Mouse (Mus musculus): ENCODE measurements around the gene Carmil3. TPM values are rescaled to one million over a fixed set of nuclear protein-coding genes. Genes with fewer than 3 reads are reported as not detected.

Carmil3 gene
- polyA plus RNA-seq, 1 experiment from 2014 or later = 1.9 TPM

DNA sequence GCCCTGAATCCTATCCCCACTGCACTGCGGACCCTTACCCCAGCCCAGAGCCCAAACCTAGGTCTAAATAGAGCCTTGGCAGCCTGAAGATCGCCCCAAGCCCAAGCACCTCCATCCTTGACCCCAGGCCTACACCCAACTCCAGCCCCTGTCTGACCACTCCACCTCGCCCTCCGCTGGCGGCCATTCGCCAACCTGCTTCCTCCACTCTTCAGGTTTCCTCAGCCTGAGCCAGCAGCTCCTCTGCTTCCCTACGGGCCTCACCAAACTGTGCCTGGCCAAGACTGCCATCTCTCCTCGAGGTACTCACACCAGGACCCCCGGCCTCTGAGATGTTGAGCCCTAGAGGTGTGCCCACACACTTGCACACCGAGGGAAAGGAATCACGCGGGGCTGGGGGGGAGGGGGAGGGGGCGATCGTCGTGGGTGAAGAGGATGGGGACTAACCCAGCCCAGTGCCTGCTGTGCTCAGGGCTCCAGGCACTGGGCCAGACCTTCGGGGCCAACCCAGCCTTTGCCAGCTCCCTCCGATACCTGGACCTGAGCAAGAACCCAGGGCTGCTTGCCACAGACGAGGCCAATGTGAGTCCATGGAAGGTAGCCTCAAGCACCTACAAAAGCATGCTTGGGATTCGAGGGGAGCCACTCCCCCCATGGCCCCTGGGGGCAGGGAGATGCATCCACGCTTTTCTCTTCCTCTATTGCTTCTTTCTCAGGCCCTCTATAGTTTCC lies 5.2 kb downstream of the Carmil3 start:
- peak overlapping the region; percentile 44; the same call in 1 of the 2 replicates for H3K4me2 ChIP-seq
- H3K36me3 ChIP-seq = no peaks in the 10 kb centered on the region
- WGBS = 73% methylated on average over 20 of the region's 20 CpGs
- H3K27me3 ChIP-seq (replicated peaks) = peaks cover 12% of the 10 kb centered on the region
- no peak for ATAC-seq (ENCODE audit: extremely low read depth, insufficient number of reproducible peaks, low FRiP score, low TSS enrichment)
- peak overlapping the region; percentile 56; the same call in 1 of the 2 replicates for H3K27ac ChIP-seq (replicated peaks)
- no peak overlapping the region for H3K4me3 ChIP-seq
- no peaks in the 10 kb centered on the region for H3K9me3 ChIP-seq
- H3K4me1 ChIP-seq = peaks cover 29% of the 10 kb centered on the region
- no peak overlapping the region for H3K9ac ChIP-seq

DNA sequence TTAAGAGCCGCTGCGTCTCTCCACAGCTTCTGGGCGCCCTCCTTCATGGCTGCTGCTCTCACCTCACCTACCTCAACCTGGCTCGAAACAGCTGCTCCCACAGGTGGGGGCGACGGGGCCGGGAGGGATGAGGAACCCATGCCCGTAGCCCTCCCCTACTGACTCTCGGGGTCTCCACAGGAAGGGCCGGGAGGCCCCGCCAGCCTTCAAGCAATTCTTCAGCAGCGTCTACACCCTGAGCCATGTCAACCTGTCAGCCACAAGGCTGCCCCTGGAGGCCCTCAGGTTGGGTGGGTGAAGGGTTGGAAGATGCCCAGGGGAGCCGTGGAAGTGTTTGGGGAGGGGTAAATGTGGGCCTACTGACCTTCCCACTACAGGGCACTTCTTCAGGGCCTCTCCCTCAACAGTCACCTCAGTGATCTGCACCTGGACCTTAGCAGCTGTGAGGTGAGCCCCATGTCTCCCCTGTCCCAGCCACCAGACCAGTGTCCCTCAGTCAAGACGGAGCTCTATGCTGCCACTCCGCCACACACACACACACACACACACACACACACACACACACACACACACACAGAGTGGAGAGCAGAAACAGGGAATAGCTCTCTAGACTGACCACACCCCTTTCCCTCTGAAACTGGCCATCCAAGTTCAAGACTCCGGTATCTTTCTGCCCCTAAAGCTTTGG lies 6.5 kb downstream of the Carmil3 start:
- Histone ChIP-seq H3K9ac (peak overlapping the region; percentile 41; the same call in 1 of the 2 replicates), H3K4me1 (peaks cover 22% of the 10 kb centered on the region), H3K27me3 (replicated peaks) (peaks cover 12% of the 10 kb centered on the region), H3K27ac (replicated peaks) (peak overlapping the region; percentile 16), H3K36me3 (no peaks in the 10 kb centered on the region), H3K4me2 (peak overlapping the region; percentile 44), H3K4me3 (no peak overlapping the region), H3K9me3 (no peaks in the 10 kb centered on the region)
- ATAC-seq (ENCODE audit: extremely low read depth, insufficient number of reproducible peaks, low FRiP score, low TSS enrichment) = 0 out of 2 replicates have a peak, but pooled peaks have one; percentile 9
- WGBS = 57% methylated on average over 16 of the region's 16 CpGs

DNA sequence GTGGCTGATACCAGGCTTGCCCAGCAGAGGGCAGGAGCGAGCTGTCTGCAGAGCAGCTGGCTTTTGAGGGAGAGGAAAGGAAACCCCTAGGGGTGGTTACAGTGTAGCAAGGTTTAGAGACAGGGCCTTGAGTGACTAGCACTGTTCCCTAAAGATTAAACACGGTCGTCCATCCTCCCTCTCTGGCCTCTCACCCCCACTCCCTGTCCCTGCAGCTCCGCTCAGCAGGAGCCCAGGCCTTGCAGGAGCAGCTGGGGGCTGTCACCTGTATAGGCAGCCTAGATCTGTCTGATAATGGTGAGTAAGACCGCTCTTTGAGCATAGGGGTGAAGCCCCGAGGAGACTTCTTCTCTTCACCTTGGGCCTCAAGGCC lies 7.0 kb downstream of the Carmil3 start:
- H3K9me3 ChIP-seq = no peaks in the 10 kb centered on the region
- H3K27ac ChIP-seq (replicated peaks) = no peak overlapping the region
- H3K27me3 ChIP-seq (replicated peaks) = peaks cover 12% of the 10 kb centered on the region
- ATAC-seq (ENCODE audit: extremely low read depth, insufficient number of reproducible peaks, low FRiP score, low TSS enrichment) = no peak
- H3K4me3 ChIP-seq = no peak overlapping the region
- H3K36me3 ChIP-seq = no peaks in the 10 kb centered on the region
- 0 out of 2 replicates have a peak overlapping the region, but pooled peaks have one; percentile 17 for H3K9ac ChIP-seq
- WGBS = 25% methylated on average over 6 of the region's 6 CpGs
- H3K4me1 ChIP-seq = peaks cover 18% of the 10 kb centered on the region
- no peak overlapping the region for H3K4me2 ChIP-seq

DNA sequence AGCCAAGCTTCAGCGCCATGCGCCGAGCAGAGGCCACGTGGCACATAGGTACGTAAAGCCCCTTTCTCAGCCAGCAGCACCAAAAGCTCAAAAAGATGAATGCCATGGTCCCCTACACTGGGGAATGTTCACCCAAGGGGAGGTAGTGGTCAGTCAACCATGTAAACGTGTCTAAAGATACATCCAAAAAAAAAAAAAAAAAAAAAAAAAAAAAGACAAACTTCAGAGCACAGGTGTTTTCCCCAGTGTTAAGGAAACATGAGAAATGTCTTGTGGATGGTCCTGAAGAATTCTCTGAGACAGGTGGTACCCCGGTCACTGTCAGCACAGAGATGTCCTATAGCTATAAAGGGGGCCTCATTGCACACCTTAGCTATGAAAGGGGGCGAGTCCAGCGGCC lies 15.2 kb downstream of the Carmil3 start:
- Histone ChIP-seq H3K36me3 (no peaks in the 10 kb centered on the region), H3K27me3 (replicated peaks) (peaks cover 32% of the 10 kb centered on the region), H3K9me3 (no peaks in the 10 kb centered on the region), H3K4me2 (no peak overlapping the region), H3K4me3 (no peak overlapping the region), H3K27ac (replicated peaks) (no peak overlapping the region), H3K4me1 (peaks cover 6% of the 10 kb centered on the region), H3K9ac (no peak overlapping the region)
- 76% methylated on average over 9 of the region's 9 CpGs for WGBS
- no peak for ATAC-seq (ENCODE audit: extremely low read depth, insufficient number of reproducible peaks, low FRiP score, low TSS enrichment)

DNA sequence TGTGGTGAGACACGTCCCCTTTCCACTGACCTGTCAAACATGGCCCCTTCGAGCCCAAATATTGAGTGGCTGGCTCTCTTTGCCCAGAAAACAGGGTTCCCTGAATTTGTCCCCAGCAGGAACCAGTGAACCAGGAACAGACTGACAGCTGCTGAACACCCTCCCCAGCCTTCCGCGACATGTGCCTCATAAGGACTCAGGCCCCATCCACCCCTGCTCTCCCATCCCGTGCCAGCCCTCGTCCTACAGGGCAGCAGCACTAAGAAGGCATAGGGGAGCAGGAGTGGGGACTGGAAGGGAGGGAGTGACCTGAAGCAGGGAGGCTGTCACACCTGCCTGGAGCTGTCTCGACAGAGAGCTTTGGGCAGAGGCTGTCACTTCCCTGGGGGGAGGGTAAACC lies 17.4 kb downstream of the Carmil3 start:
- 37% methylated on average over 7 of the region's 7 CpGs for WGBS
- peaks cover 48% of the 10 kb centered on the region for H3K27me3 ChIP-seq (replicated peaks)
- no peak overlapping the region for H3K27ac ChIP-seq (replicated peaks)
- ATAC-seq (ENCODE audit: extremely low read depth, insufficient number of reproducible peaks, low FRiP score, low TSS enrichment) = no peak
- peaks cover 13% of the 10 kb centered on the region for H3K4me1 ChIP-seq
- H3K36me3 ChIP-seq = no peaks in the 10 kb centered on the region
- no peak overlapping the region for H3K4me3 ChIP-seq
- no peak overlapping the region for H3K9ac ChIP-seq
- no peak overlapping the region for H3K4me2 ChIP-seq
- H3K9me3 ChIP-seq = no peaks in the 10 kb centered on the region

DNA sequence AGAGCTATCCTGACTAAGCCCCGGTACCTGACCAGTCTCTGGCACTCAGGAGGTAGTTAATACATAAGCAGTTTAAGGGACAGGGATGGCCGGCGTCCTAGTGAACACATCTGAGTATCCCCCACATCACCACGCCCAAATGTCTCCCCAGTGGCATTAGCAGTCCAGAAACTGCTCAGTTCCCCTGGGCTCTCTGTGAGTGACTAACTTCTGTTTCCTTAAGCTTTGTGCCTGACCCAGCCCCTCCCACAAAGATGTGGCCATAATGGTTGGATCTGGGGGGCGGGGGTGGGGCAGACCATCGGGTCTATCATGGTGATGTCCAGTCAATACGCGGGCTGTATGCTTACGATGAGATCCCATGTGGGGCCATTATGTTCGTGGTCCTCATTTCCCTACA lies 19.1 kb downstream of the Carmil3 start:
- no peak overlapping the region for H3K4me3 ChIP-seq
- peaks cover 13% of the 10 kb centered on the region for H3K4me1 ChIP-seq
- peaks cover 61% of the 10 kb centered on the region for H3K27me3 ChIP-seq (replicated peaks)
- H3K9ac ChIP-seq = no peak overlapping the region
- H3K27ac ChIP-seq (replicated peaks) = no peak overlapping the region
- H3K4me2 ChIP-seq = no peak overlapping the region
- H3K9me3 ChIP-seq = no peaks in the 10 kb centered on the region
- ATAC-seq (ENCODE audit: extremely low read depth, insufficient number of reproducible peaks, low FRiP score, low TSS enrichment) = no peak
- 80% methylated on average over 10 of the region's 10 CpGs for WGBS
- no peaks in the 10 kb centered on the region for H3K36me3 ChIP-seq

DNA sequence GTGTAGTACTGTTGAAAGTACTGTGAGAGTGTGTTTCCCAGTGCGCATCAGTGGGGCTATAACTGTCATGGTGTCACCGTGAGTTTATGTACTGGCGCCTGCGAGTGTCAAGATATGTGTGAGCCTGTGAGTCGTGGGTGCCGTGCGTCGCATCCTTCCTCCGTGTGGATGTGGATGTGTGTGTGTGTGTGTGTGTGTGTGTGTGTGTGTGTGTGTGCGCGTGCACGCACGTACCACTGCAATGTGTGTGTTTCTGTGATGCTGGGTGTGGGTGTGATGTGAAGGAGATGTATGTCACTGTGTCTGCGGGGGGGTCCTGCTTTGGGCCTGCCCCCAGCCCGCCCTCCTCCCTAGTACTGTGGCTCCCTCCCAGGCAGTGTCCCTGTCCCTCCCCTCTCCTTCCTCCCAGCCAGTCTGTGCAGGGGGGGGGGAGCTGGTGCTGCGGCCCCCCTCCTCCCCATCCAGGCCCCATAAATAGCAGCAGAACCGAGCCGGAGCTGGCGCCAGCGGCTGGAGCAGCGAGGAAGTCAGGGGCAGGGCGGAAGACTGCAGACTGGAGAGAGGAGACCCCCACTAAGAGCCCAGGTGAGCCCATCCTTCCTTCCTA lies 19.8 kb downstream of the Carmil3 start, which contains the start of gene Cpne6:
Gene Cpne6, plus strand, starts transcription at position 321 of the 607 bp plus-strand sequence.
- Histone ChIP-seq H3K36me3 (no peaks in the 10 kb centered on the region), H3K9ac (peak within 1 kb of the TSS; percentile 17; the same call in 1 of the 2 replicates), H3K4me2 (peak within 1 kb of the TSS; percentile 42), H3K27ac (replicated peaks) (no peak within 1 kb of the TSS), H3K27me3 (replicated peaks) (peaks cover 66% of the 10 kb centered on the region), H3K4me1 (peaks cover 13% of the 10 kb centered on the region), H3K9me3 (no peaks in the 10 kb centered on the region), H3K4me3 (no peak within 1 kb of the TSS)
- WGBS = 56% methylated on average over 21 of the region's 22 CpGs
- no peak for ATAC-seq (ENCODE audit: extremely low read depth, insufficient number of reproducible peaks, low FRiP score, low TSS enrichment)

DNA sequence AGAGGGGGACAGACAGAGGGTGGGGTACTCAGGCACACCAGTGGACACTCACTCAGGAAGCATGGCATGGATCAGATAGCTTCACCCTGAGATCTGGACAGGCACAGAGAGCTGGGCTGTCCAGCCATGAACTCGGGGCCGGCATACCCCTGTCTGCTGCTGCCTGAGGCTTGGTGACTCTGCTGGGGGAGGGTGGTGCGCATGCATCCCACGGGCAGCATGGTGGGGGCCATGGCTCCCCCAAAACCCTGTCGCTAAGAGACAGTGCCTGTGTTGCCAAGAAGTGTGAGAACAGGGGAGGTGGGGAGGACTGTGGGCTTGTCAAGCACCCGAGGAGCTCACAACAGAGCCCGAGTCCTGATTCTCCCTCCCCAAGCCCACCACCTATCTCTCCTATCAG lies 20.6 kb downstream of the Carmil3 start:
- Histone ChIP-seq H3K9me3 (no peaks in the 10 kb centered on the region), H3K27ac (replicated peaks) (no peak overlapping the region), H3K4me3 (no peak overlapping the region), H3K4me1 (peaks cover 13% of the 10 kb centered on the region), H3K27me3 (replicated peaks) (peaks cover 74% of the 10 kb centered on the region), H3K4me2 (peak overlapping the region; percentile 42), H3K9ac (no peak overlapping the region), H3K36me3 (no peaks in the 10 kb centered on the region)
- peak; percentile 8; the same call in 1 of the 2 replicates for ATAC-seq (ENCODE audit: extremely low read depth, insufficient number of reproducible peaks, low FRiP score, low TSS enrichment)
- WGBS = 31% methylated on average over 7 of the region's 7 CpGs

DNA sequence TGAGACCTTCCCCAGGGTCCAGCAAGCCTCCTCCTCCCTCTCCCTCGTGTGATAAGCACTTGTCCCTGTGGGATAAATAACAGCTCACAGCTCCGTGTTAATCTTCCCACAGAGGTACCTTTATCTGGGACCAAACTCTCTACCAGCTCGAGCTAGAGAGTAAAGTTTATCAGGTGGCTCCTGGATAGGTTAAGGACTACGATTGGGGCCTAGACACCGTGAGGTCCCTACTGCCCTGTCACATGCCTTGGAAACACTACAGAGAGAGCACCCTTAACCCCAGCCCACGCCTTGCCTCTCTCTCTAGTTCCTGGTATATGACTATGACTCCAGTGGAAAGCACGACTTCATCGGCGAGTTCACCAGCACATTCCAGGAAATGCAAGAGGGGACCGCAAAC lies 23.5 kb downstream of the Carmil3 start:
- Histone ChIP-seq H3K9me3 (no peaks in the 10 kb centered on the region), H3K27me3 (replicated peaks) (peaks cover 83% of the 10 kb centered on the region), H3K4me3 (no peak overlapping the region), H3K27ac (replicated peaks) (no peak overlapping the region), H3K4me1 (peaks cover 13% of the 10 kb centered on the region), H3K36me3 (no peaks in the 10 kb centered on the region), H3K4me2 (no peak overlapping the region), H3K9ac (no peak overlapping the region)
- WGBS = 31% methylated on average over 10 of the region's 10 CpGs
- ATAC-seq (ENCODE audit: extremely low read depth, insufficient number of reproducible peaks, low FRiP score, low TSS enrichment) = no peak

DNA sequence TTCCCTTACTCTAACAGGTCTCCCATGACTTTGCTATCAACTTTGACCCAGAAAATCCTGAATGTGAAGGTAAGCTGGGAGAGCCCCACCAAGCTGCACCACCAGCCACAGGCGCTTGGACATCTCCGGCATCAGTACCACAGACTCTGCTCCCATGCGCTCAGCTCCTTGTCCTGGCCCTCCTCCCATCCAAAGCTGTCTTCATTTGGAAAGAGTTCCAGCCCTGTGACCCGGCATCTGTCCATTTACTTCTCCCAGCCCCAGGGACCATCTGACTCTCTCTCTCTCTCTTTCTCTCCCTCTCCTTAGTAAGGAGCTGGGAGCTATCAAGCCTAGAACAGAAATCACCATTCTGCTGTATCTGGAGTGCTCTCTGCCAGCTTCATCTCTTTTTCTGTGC lies 25.4 kb downstream of the Carmil3 start:
- H3K4me3 ChIP-seq = no peak overlapping the region
- no peak overlapping the region for H3K4me2 ChIP-seq
- no peaks in the 10 kb centered on the region for H3K9me3 ChIP-seq
- WGBS = 74% methylated on average over 4 of the region's 4 CpGs
- H3K9ac ChIP-seq = no peak overlapping the region
- ATAC-seq (ENCODE audit: extremely low read depth, insufficient number of reproducible peaks, low FRiP score, low TSS enrichment) = no peak
- H3K27me3 ChIP-seq (replicated peaks) = peaks cover 89% of the 10 kb centered on the region
- H3K4me1 ChIP-seq = peaks cover 13% of the 10 kb centered on the region
- H3K36me3 ChIP-seq = no peaks in the 10 kb centered on the region
- H3K27ac ChIP-seq (replicated peaks) = no peak overlapping the region

DNA sequence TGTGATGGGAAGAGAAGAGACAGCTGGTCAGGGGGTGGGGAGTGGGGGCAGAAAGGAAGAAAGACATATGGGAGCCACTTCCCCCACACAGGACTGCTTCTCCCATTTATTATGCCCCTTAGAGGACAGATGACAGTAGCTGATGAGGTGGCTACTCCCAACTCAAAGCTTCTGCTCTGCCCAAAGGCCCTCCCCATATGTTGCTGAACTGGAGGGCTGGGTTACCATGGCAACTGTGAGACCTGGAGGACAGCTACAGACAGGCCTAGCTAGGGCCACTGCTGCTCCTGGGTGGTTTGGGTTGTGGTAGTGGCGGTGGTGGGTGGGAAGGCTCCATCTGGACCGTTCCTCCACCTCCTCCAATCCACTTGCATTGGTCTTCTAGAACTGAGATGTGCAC lies 28.4 kb downstream of the Carmil3 start:
- H3K4me2 ChIP-seq = no peak overlapping the region
- H3K9me3 ChIP-seq = no peaks in the 10 kb centered on the region
- H3K4me3 ChIP-seq = no peak overlapping the region
- no peak for ATAC-seq (ENCODE audit: extremely low read depth, insufficient number of reproducible peaks, low FRiP score, low TSS enrichment)
- H3K9ac ChIP-seq = no peak overlapping the region
- peaks cover 93% of the 10 kb centered on the region for H3K27me3 ChIP-seq (replicated peaks)
- 51% methylated on average over 2 of the region's 2 CpGs for WGBS
- no peaks in the 10 kb centered on the region for H3K36me3 ChIP-seq
- H3K27ac ChIP-seq (replicated peaks) = no peak overlapping the region
- peaks cover 12% of the 10 kb centered on the region for H3K4me1 ChIP-seq
